Mouse (Mus musculus): Measurements from ENCODE around the gene Tspan4. TPM values are rescaled to one million over a fixed set of nuclear protein-coding genes. Genes with fewer than 3 reads are reported as not detected.

Gene Tspan4
- total RNA-seq, 4 experiments from 2014 or later, result 8.1 to 15.1 (median 11.9) TPM

Other genes with a start within 250 kb of the Tspan4 start
- 10 to 100 TPM; 16.8 to 25.3 (median 19.4) TPM for gene Phrf1, start 246.5 kb upstream of the Tspan4 start, total RNA-seq (2022)
- under 1 TPM; 0.27 to 0.80 (median 0.50) TPM for gene Irf7, start 208.8 kb upstream of the Tspan4 start, total RNA-seq (2022)
- not detected for gene Cdhr5, start 198.5 kb upstream of the Tspan4 start, total RNA-seq (2022)
- not detected for gene Sct, start 196.1 kb upstream of the Tspan4 start, total RNA-seq (2022)
- not detected for gene Drd4, start 183.2 kb upstream of the Tspan4 start, total RNA-seq (2022)
- gene Deaf1, start 147.6 kb upstream of the Tspan4 start, total RNA-seq (2022), result 10 to 100 TPM; 10.6 to 15.1 (median 12.7) TPM
- gene Tmem80, start 147.5 kb upstream of the Tspan4 start, total RNA-seq (2022), result 10 to 100 TPM in 3 of 4 experiments, 1 to 10 TPM in 1; 9.1 to 11.5 (median 11.3) TPM
- gene Eps8l2, start 136.4 kb upstream of the Tspan4 start, total RNA-seq (2022), result 1 to 10 TPM; 1.3 to 3.4 (median 2.2) TPM
- 10 to 100 TPM; 81.4 to 87.7 (median 84.4) TPM for gene Taldo1, start 83.0 kb upstream of the Tspan4 start, total RNA-seq (2022)
- 1 to 10 TPM; 6.5 to 9.8 (median 7.8) TPM for gene Gatd1, start 61.1 kb upstream of the Tspan4 start, total RNA-seq (2022)
- gene Cend1, start 45.7 kb upstream of the Tspan4 start, total RNA-seq (2022), result under 1 TPM in 2 of 4 experiments, not detected in 2; 0.16 to 0.48 TPM
- gene Slc25a22, start 37.3 kb upstream of the Tspan4 start, total RNA-seq (2022), result 10 to 100 TPM; 14.5 to 19.5 (median 14.7) TPM
- under 1 TPM; 0.07 to 0.51 (median 0.19) TPM for gene Pidd1, start 31.2 kb upstream of the Tspan4 start, total RNA-seq (2022)
- 100 to 1,000 TPM; 719 to 844 (median 773) TPM for gene Rplp2, start 27.9 kb upstream of the Tspan4 start, total RNA-seq (2022)
- 100 to 1,000 TPM; 250 to 384 (median 284) TPM for gene Pnpla2, start 20.0 kb upstream of the Tspan4 start, total RNA-seq (2022)
- 10 to 100 TPM in 1 of 4 experiments, 1 to 10 TPM in 3; 3.3 to 11.4 (median 6.9) TPM for gene Cracr2b, start 14.1 kb upstream of the Tspan4 start, total RNA-seq (2022)
- gene Cd151, start 7.8 kb upstream of the Tspan4 start, total RNA-seq (2022), result 10 to 100 TPM; 78.2 to 98.0 (median 86.2) TPM
- 10 to 100 TPM; 57.4 to 68.5 (median 63.7) TPM for gene Polr2l, start 108 bp upstream of the Tspan4 start, total RNA-seq (2022)
- gene Chid1, start 64.6 kb downstream of the Tspan4 start, total RNA-seq (2022), result 10 to 100 TPM in 3 of 4 experiments, 1 to 10 TPM in 1; 9.2 to 14.9 (median 13.0) TPM
- 10 to 100 TPM; 54.7 to 64.8 (median 63.0) TPM for gene Ap2a2, start 86.9 kb downstream of the Tspan4 start, total RNA-seq (2022)
- gene Muc6, start 180.1 kb downstream of the Tspan4 start, total RNA-seq (2022), result not detected
- gene Muc2, start 215.1 kb downstream of the Tspan4 start, total RNA-seq (2022), result under 1 TPM in 1 of 4 experiments, not detected in 3; 0.85 TPM